Mouse (Mus musculus): ENCODE measurements around the gene Ftsj1. TPM values are rescaled to one million over a fixed set of nuclear protein-coding genes. Genes with fewer than 3 reads are reported as not detected.

Gene Ftsj1
- 35.1 and 39.1 TPM in 2 replicates for polyA plus RNA-seq (2015; fragmentation: Nextera tagmentation; extraction: Ambion mirVana)

GRCm38 (mm10) chrX:8252334-8253285, at the start of gene Ftsj1:
Ftsj1 (minus strand) TSS chrX:8252406.
- 11% methylated on average over 45 of the region's 45 CpGs for WGBS

GRCm38 (mm10) chrX:8288621-8289020, 36.4 kb upstream of the Ftsj1 start:
- H3K4me2 ChIP-seq (ENCODE audit: low read depth, low read length): no peak overlapping the region
- H3K9ac ChIP-seq (ENCODE audit: low read length): no peak overlapping the region
- ATAC-seq (ENCODE audit: insufficient read depth, low FRiP score): no peak
- no peak overlapping the region for H3K27ac ChIP-seq (ENCODE audit: low read length)
- H3K27me3 ChIP-seq (ENCODE audit: control insufficient read depth, insufficient read depth, low read length): no peaks in the 10 kb centered on the region
- WGBS: 78% methylated on average over 5 of the region's 5 CpGs
- H3K9me3 ChIP-seq (replicated peaks; ENCODE audit: control insufficient read depth, low read length): no peaks in the 10 kb centered on the region
- H3K4me3 ChIP-seq (replicated peaks; ENCODE audit: low read length): no peak overlapping the region
- no peaks in the 10 kb centered on the region for H3K4me1 ChIP-seq (ENCODE audit: control insufficient read depth, insufficient read depth, low read length)
- no peaks in the 10 kb centered on the region for H3K36me3 ChIP-seq (ENCODE audit: control insufficient read depth, insufficient read depth, low read length)

More at GRCm38 (mm10) chrX:8252334-8253285, at the start of gene Ftsj1:
- peak within 1 kb of the TSS; percentile 65 for H3K4me3 ChIP-seq (replicated peaks; ENCODE audit: low read length)
- H3K36me3 ChIP-seq (ENCODE audit: control insufficient read depth, insufficient read depth, low read length): no peaks in the 10 kb centered on the region
- peak within 1 kb of the TSS; percentile 62 for H3K4me2 ChIP-seq (ENCODE audit: low read depth, low read length)
- H3K27ac ChIP-seq (ENCODE audit: low read length): peak within 1 kb of the TSS; percentile 72
- peak; percentile 92 for ATAC-seq (ENCODE audit: insufficient read depth, low FRiP score)
- H3K9me3 ChIP-seq (replicated peaks; ENCODE audit: control insufficient read depth, low read length): no peaks in the 10 kb centered on the region
- no peaks in the 10 kb centered on the region for H3K27me3 ChIP-seq (ENCODE audit: control insufficient read depth, insufficient read depth, low read length)
- peak within 1 kb of the TSS; percentile 76 for H3K9ac ChIP-seq (ENCODE audit: low read length)
- H3K4me1 ChIP-seq (ENCODE audit: control insufficient read depth, insufficient read depth, low read length): 0 out of 2 replicates have a peak, but pooled peaks cover 3% of the 10 kb centered on the region

DNA sequence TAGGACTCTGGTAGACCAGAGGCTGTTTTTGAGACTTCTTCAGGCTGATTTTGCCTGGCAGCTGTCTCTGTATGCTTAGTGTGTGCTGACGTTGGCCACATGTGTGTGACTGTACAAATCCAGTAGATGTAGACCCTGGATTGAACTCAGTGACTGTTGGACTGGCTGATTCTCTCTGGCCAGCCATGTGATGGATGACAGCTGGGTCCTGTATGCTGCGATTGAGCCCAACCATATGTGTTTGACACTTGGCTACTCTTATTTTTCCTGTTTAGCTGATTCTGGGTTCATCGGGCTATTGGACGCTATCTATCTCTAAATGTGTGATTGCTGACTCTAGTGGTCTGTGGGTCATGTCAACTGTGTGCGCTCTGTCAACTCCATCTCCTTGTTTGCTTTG, 21.9 kb upstream of the Ftsj1 start:
- no peaks in the 10 kb centered on the region for H3K27me3 ChIP-seq (ENCODE audit: control insufficient read depth, insufficient read depth, low read length)
- no peak overlapping the region for H3K9ac ChIP-seq (ENCODE audit: low read length)
- no peak overlapping the region for H3K4me3 ChIP-seq (replicated peaks; ENCODE audit: low read length)
- 50% methylated on average over 5 of the region's 5 CpGs for WGBS
- no peak overlapping the region for H3K4me2 ChIP-seq (ENCODE audit: low read depth, low read length)
- no peaks in the 10 kb centered on the region for H3K36me3 ChIP-seq (ENCODE audit: control insufficient read depth, insufficient read depth, low read length)
- no peak overlapping the region for H3K27ac ChIP-seq (ENCODE audit: low read length)
- H3K4me1 ChIP-seq (ENCODE audit: control insufficient read depth, insufficient read depth, low read length): no peaks in the 10 kb centered on the region
- no peaks in the 10 kb centered on the region for H3K9me3 ChIP-seq (replicated peaks; ENCODE audit: control insufficient read depth, low read length)
- peak; percentile 58; the same call in 1 of the 2 replicates for ATAC-seq (ENCODE audit: insufficient read depth, low FRiP score)

DNA sequence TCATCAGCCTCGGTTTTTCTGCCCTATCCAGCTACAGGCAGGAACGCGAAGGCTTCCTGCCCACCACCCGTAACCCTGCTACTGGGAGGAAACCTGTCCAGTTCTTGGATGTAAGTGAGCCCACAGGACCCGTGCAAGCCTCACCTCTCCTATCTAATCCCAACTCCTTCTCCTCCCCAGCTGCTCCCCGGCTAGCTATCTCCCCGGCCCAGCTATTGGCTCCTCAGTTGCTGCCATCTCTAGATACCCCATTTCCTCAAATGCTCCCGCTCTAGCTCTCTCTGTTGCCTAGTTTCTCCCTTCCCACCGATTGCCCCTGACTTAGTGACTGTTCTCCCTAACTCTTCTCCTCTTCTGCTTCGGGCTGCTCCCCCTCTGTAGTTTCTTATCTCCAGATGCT, 19.8 kb upstream of the Ftsj1 start:
- Histone ChIP-seq H3K9ac (ENCODE audit: low read length) (no peak overlapping the region), H3K27me3 (ENCODE audit: control insufficient read depth, insufficient read depth, low read length) (no peaks in the 10 kb centered on the region), H3K4me3 (replicated peaks; ENCODE audit: low read length) (peak overlapping the region; percentile 32), H3K9me3 (replicated peaks; ENCODE audit: control insufficient read depth, low read length) (no peaks in the 10 kb centered on the region), H3K4me2 (ENCODE audit: low read depth, low read length) (peak overlapping the region; percentile 44), H3K27ac (ENCODE audit: low read length) (no peak overlapping the region), H3K4me1 (ENCODE audit: control insufficient read depth, insufficient read depth, low read length) (no peaks in the 10 kb centered on the region), H3K36me3 (ENCODE audit: control insufficient read depth, insufficient read depth, low read length) (no peaks in the 10 kb centered on the region)
- no peak for ATAC-seq (ENCODE audit: insufficient read depth, low FRiP score)
- 27% methylated on average over 10 of the region's 10 CpGs for WGBS

GRCm38 (mm10) chrX:8271083-8271820, 19.0 kb upstream of the Ftsj1 start, which contains the start of gene Slc38a5:
Slc38a5 (plus strand) TSS chrX:8271133.
- Histone ChIP-seq H3K9ac (ENCODE audit: low read length) (no peak within 1 kb of the TSS; the same call in 1 of the 2 replicates), H3K9me3 (replicated peaks; ENCODE audit: control insufficient read depth, low read length) (no peaks in the 10 kb centered on the region), H3K4me2 (ENCODE audit: low read depth, low read length) (peak within 1 kb of the TSS; percentile 44), H3K27me3 (ENCODE audit: control insufficient read depth, insufficient read depth, low read length) (no peaks in the 10 kb centered on the region), H3K36me3 (ENCODE audit: control insufficient read depth, insufficient read depth, low read length) (no peaks in the 10 kb centered on the region), H3K4me3 (replicated peaks; ENCODE audit: low read length) (peak within 1 kb of the TSS; percentile 32), H3K4me1 (ENCODE audit: control insufficient read depth, insufficient read depth, low read length) (no peaks in the 10 kb centered on the region), H3K27ac (ENCODE audit: low read length) (no peak within 1 kb of the TSS)
- 19% methylated on average over 14 of the region's 15 CpGs for WGBS
- ATAC-seq (ENCODE audit: insufficient read depth, low FRiP score): no peak

DNA sequence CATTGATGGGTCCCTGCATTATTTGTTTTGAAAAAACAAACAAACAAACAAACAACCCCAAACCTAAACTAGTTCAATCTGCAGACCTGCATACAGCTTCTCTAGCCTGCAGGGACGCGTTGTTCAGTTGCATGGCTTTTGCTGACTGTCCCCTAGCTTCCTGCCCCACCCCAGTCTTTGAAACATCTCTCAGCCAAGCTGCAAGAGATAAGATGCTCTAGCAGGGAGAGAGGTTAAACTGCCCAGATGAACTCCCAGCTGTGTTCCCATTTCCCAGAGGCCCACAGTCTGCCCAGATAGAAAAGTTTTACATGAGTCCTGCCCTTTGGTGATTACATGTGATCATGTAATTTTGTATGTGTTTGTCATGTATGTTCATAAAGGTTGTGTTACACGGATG, 12.0 kb upstream of the Ftsj1 start:
- no peaks in the 10 kb centered on the region for H3K27me3 ChIP-seq (ENCODE audit: control insufficient read depth, insufficient read depth, low read length)
- no peak overlapping the region for H3K4me2 ChIP-seq (ENCODE audit: low read depth, low read length)
- WGBS: 81% methylated on average over 3 of the region's 3 CpGs
- no peaks in the 10 kb centered on the region for H3K36me3 ChIP-seq (ENCODE audit: control insufficient read depth, insufficient read depth, low read length)
- no peak overlapping the region for H3K4me3 ChIP-seq (replicated peaks; ENCODE audit: low read length)
- H3K4me1 ChIP-seq (ENCODE audit: control insufficient read depth, insufficient read depth, low read length): no peaks in the 10 kb centered on the region
- ATAC-seq (ENCODE audit: insufficient read depth, low FRiP score): no peak
- no peak overlapping the region for H3K27ac ChIP-seq (ENCODE audit: low read length)
- no peak overlapping the region for H3K9ac ChIP-seq (ENCODE audit: low read length)
- no peaks in the 10 kb centered on the region for H3K9me3 ChIP-seq (replicated peaks; ENCODE audit: control insufficient read depth, low read length)

- H3K27me3 ChIP-seq (ENCODE audit: control insufficient read depth, insufficient read depth, low read length): no peaks in the 10 kb centered on the region
- WGBS: 82% methylated on average over 5 of the region's 5 CpGs
- no peak for ATAC-seq (ENCODE audit: insufficient read depth, low FRiP score)
Measured at GRCm38 (mm10) chrX:8263156-8263804, 11.1 kb upstream of the Ftsj1 start.

DNA sequence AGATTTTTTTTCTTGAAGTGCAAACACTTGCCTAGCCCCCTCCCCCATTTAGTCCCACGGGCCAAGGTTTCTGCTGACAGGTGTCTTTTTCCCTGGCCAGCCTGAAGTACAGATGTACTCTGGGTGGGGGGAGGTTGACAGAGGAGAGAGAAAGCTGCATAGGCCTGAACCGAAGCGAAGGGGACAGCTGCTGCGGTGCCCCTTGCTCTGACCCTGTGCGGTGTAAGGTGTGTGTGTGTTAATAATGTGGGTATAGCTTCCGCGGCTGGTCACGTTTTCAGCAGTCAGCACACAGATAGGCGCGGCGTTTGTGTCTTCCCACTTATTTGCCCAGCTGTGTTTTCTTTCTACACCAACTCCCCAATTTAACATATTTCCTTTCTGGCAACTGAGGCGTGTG, 7.3 kb upstream of the Ftsj1 start:
- Histone ChIP-seq H3K36me3 (ENCODE audit: control insufficient read depth, insufficient read depth, low read length) (no peaks in the 10 kb centered on the region), H3K4me1 (ENCODE audit: control insufficient read depth, insufficient read depth, low read length) (no peaks in the 10 kb centered on the region), H3K27me3 (ENCODE audit: control insufficient read depth, insufficient read depth, low read length) (no peaks in the 10 kb centered on the region), H3K4me2 (ENCODE audit: low read depth, low read length) (no peak overlapping the region), H3K9me3 (replicated peaks; ENCODE audit: control insufficient read depth, low read length) (no peaks in the 10 kb centered on the region), H3K9ac (ENCODE audit: low read length) (no peak overlapping the region), H3K27ac (ENCODE audit: low read length) (no peak overlapping the region), H3K4me3 (replicated peaks; ENCODE audit: low read length) (no peak overlapping the region)
- ATAC-seq (ENCODE audit: insufficient read depth, low FRiP score): no peak
- WGBS: 56% methylated on average over 12 of the region's 12 CpGs

More at GRCm38 (mm10) chrX:8263156-8263804, 11.1 kb upstream of the Ftsj1 start:
- no peak overlapping the region for H3K27ac ChIP-seq (ENCODE audit: low read length)
- no peaks in the 10 kb centered on the region for H3K9me3 ChIP-seq (replicated peaks; ENCODE audit: control insufficient read depth, low read length)
- H3K4me1 ChIP-seq (ENCODE audit: control insufficient read depth, insufficient read depth, low read length): no peaks in the 10 kb centered on the region
- no peak overlapping the region for H3K9ac ChIP-seq (ENCODE audit: low read length)
- H3K36me3 ChIP-seq (ENCODE audit: control insufficient read depth, insufficient read depth, low read length): no peaks in the 10 kb centered on the region
- no peak overlapping the region for H3K4me3 ChIP-seq (replicated peaks; ENCODE audit: low read length)
- H3K4me2 ChIP-seq (ENCODE audit: low read depth, low read length): no peak overlapping the region

Data from stomach, embryonic 16.5 days (tissue).